Mouse (Mus musculus) stomach, embryonic 15.5 days (tissue): ENCODE measurements around the gene Hcar1. TPM values are rescaled to one million over a fixed set of nuclear protein-coding genes. Genes with fewer than 3 reads are reported as not detected.

Experiments used
- ATAC-seq: fragments of 200-750 bp; cut with Nextera tagmentation; 2 replicates; pipeline ENCODE4 v1.8.0; 2017; ENCODE audit warnings: low read depth, moderate number of reproducible peaks, moderate TSS enrichment; ENCODE audit not compliant: insufficient read depth, low FRiP score
- H3K27ac ChIP-seq: fragments of 300-500 bp; sonication (generic); 2 replicates; pipeline ENCODE4 v1.5.1; 2015; ENCODE audit warnings: mild to moderate bottlenecking, inconsistent platforms
- H3K27me3 ChIP-seq: fragments of 300-500 bp; sonication (generic); replicated peaks from 2 replicates; pipeline ENCODE4 v1.6.1; 2015; ENCODE audit warnings: inconsistent platforms
- H3K36me3 ChIP-seq: fragments of 300-500 bp; sonication (generic); 2 replicates; pipeline ENCODE4 v1.6.1; 2015; ENCODE audit warnings: inconsistent platforms
- H3K4me1 ChIP-seq: fragments of 300-500 bp; sonication (generic); 2 replicates; pipeline ENCODE4 v1.6.1; 2015; ENCODE audit warnings: inconsistent platforms
- H3K4me2 ChIP-seq: fragments of 300-500 bp; sonication (generic); 2 replicates; pipeline ENCODE4 v1.6.1; 2015; ENCODE audit warnings: mild to moderate bottlenecking, inconsistent platforms
- H3K4me3 ChIP-seq: fragments of 300-500 bp; sonication (generic); replicated peaks from 2 replicates; pipeline ENCODE4 v1.5.1; 2015; ENCODE audit warnings: inconsistent platforms
- H3K9ac ChIP-seq: fragments of 300-500 bp; sonication (generic); 2 replicates; pipeline ENCODE4 v1.6.1; 2015; ENCODE audit warnings: inconsistent platforms
- H3K9me3 ChIP-seq: fragments of 300-500 bp; sonication (generic); 2 replicates; pipeline ENCODE4 v1.6.1; 2016; ENCODE audit warnings: inconsistent platforms
- WGBS: fragments of 180-500 bp; shearing (Covaris S2); methylation state at CpG from one replicate; pipeline ENCODE4 v1.1.7; 2015; 5-methylcytosine and 5-hydroxymethylcytosine counted together
- polyA plus RNA-seq: library from polyadenylated mRNA; unstranded; fragments of >200 nt; fragmentation: Nextera tagmentation; extraction: Ambion mirVana; gene quantifications from 2 replicates; pipeline ENCODE4 v1.2.1, GENCODE M21; 2015

The Hcar1 gene
- polyA plus RNA-seq, 1 experiment from 2014 or later: 4.6 TPM

GRCm38 (mm10) chr5:123862374-123863350, 17.2 kb downstream of the Hcar1 start:
- 0 out of 2 replicates have a peak overlapping the region, but pooled peaks have one; percentile 0 for H3K4me3 ChIP-seq
- 60% methylated on average over 15 of the region's 15 CpGs for WGBS
- H3K36me3 ChIP-seq: no peaks in the 10 kb centered on the region
- ATAC-seq: no peak; the same call in 1 of the 2 replicates
- no peaks in the 10 kb centered on the region for H3K9me3 ChIP-seq
- H3K27me3 ChIP-seq: no peaks in the 10 kb centered on the region
- no peak overlapping the region for H3K4me2 ChIP-seq
- no peaks in the 10 kb centered on the region for H3K4me1 ChIP-seq
- H3K27ac ChIP-seq: peak overlapping the region; percentile 21
- H3K9ac ChIP-seq: no peak overlapping the region

- Histone ChIP-seq H3K4me3 (no peak overlapping the region), H3K36me3 (no peaks in the 10 kb centered on the region), H3K27ac (no peak overlapping the region), H3K9ac (no peak overlapping the region), H3K4me2 (no peak overlapping the region), H3K27me3 (no peaks in the 10 kb centered on the region), H3K9me3 (no peaks in the 10 kb centered on the region), H3K4me1 (peaks cover 5% of the 10 kb centered on the region)
- no peak for ATAC-seq
- 72% methylated on average over 11 of the region's 11 CpGs for WGBS
Measured at GRCm38 (mm10) chr5:123858798-123859197, 21.0 kb downstream of the Hcar1 start.

- Histone ChIP-seq H3K27me3 (no peaks in the 10 kb centered on the region), H3K9ac (no peak overlapping the region), H3K4me2 (peak overlapping the region; percentile 17; the same call in 1 of the 2 replicates), H3K4me3 (no peak overlapping the region), H3K4me1 (peaks cover 5% of the 10 kb centered on the region), H3K27ac (peak overlapping the region; percentile 49; the same call in 1 of the 2 replicates), H3K36me3 (no peaks in the 10 kb centered on the region), H3K9me3 (no peaks in the 10 kb centered on the region)
- 61% methylated on average over 9 of the region's 9 CpGs for WGBS
- peak; percentile 88 for ATAC-seq
Measured at GRCm38 (mm10) chr5:123854511-123854910, 25.3 kb downstream of the Hcar1 start.

GRCm38 (mm10) chr5:123853877-123854504, 25.8 kb downstream of the Hcar1 start:
- Histone ChIP-seq H3K9me3 (no peaks in the 10 kb centered on the region), H3K4me2 (peak overlapping the region; percentile 17; the same call in 1 of the 2 replicates), H3K9ac (no peak overlapping the region), H3K36me3 (no peaks in the 10 kb centered on the region), H3K4me3 (no peak overlapping the region), H3K27ac (peak overlapping the region; percentile 49; the same call in 1 of the 2 replicates), H3K27me3 (no peaks in the 10 kb centered on the region), H3K4me1 (peaks cover 5% of the 10 kb centered on the region)
- no peak for ATAC-seq
- 66% methylated on average over 11 of the region's 11 CpGs for WGBS

- Histone ChIP-seq H3K27me3 (no peaks in the 10 kb centered on the region), H3K27ac (no peak overlapping the region), H3K9ac (no peak overlapping the region), H3K4me2 (no peak overlapping the region), H3K36me3 (no peaks in the 10 kb centered on the region), H3K4me1 (peaks cover 5% of the 10 kb centered on the region), H3K4me3 (no peak overlapping the region), H3K9me3 (no peaks in the 10 kb centered on the region)
- WGBS: 32% methylated on average over 2 of the region's 2 CpGs
- no peak for ATAC-seq
Measured at GRCm38 (mm10) chr5:123851398-123851797, 28.4 kb downstream of the Hcar1 start.

GRCm38 (mm10) chr5:123844316-123844715, 35.5 kb downstream of the Hcar1 start:
- WGBS: 71% methylated on average over 14 of the region's 14 CpGs
- no peak overlapping the region for H3K4me2 ChIP-seq
- no peak for ATAC-seq

GRCm38 (mm10) chr5:123843816-123844215, 36.0 kb downstream of the Hcar1 start:
- H3K9ac ChIP-seq: no peak overlapping the region
- H3K36me3 ChIP-seq: no peaks in the 10 kb centered on the region
- no peak overlapping the region for H3K4me2 ChIP-seq
- 44% methylated on average over 4 of the region's 4 CpGs for WGBS
- no peaks in the 10 kb centered on the region for H3K9me3 ChIP-seq
- 0 out of 2 replicates have a peak, but pooled peaks cover 8% of the 10 kb centered on the region for H3K4me1 ChIP-seq
- H3K27me3 ChIP-seq: no peaks in the 10 kb centered on the region
- H3K4me3 ChIP-seq: no peak overlapping the region
- ATAC-seq: no peak
- peak overlapping the region; percentile 61 for H3K27ac ChIP-seq

More at GRCm38 (mm10) chr5:123844316-123844715, 35.5 kb downstream of the Hcar1 start:
- no peaks in the 10 kb centered on the region for H3K36me3 ChIP-seq
- H3K27me3 ChIP-seq: no peaks in the 10 kb centered on the region
- H3K4me1 ChIP-seq: 0 out of 2 replicates have a peak, but pooled peaks cover 8% of the 10 kb centered on the region
- H3K9me3 ChIP-seq: no peaks in the 10 kb centered on the region
- H3K27ac ChIP-seq: peak overlapping the region; percentile 61
- no peak overlapping the region for H3K9ac ChIP-seq
- no peak overlapping the region for H3K4me3 ChIP-seq

- H3K27ac ChIP-seq: no peak overlapping the region
- no peak overlapping the region for H3K4me2 ChIP-seq
- H3K27me3 ChIP-seq: no peaks in the 10 kb centered on the region
- no peaks in the 10 kb centered on the region for H3K36me3 ChIP-seq
- no peak for ATAC-seq
- WGBS: 66% methylated on average over 3 of the region's 3 CpGs
- no peak overlapping the region for H3K9ac ChIP-seq
- H3K4me1 ChIP-seq: 0 out of 2 replicates have a peak, but pooled peaks cover 12% of the 10 kb centered on the region
- H3K4me3 ChIP-seq: no peak overlapping the region
- H3K9me3 ChIP-seq: no peaks in the 10 kb centered on the region
Measured at GRCm38 (mm10) chr5:123842935-123843282, 36.9 kb downstream of the Hcar1 start.

GRCm38 (mm10) chr5:123842221-123842934, 37.4 kb downstream of the Hcar1 start:
- H3K4me2 ChIP-seq: no peak overlapping the region
- no peaks in the 10 kb centered on the region for H3K9me3 ChIP-seq
- no peak overlapping the region for H3K4me3 ChIP-seq
- no peak overlapping the region for H3K9ac ChIP-seq
- 0 out of 2 replicates have a peak, but pooled peaks cover 14% of the 10 kb centered on the region for H3K4me1 ChIP-seq
- H3K27me3 ChIP-seq: no peaks in the 10 kb centered on the region
- H3K36me3 ChIP-seq: no peaks in the 10 kb centered on the region
- 50% methylated on average over 11 of the region's 11 CpGs for WGBS
- peak; percentile 47; the same call in 1 of the 2 replicates for ATAC-seq
- H3K27ac ChIP-seq: peak overlapping the region; percentile 49

- Histone ChIP-seq H3K9ac (no peak overlapping the region), H3K4me2 (no peak overlapping the region), H3K36me3 (no peaks in the 10 kb centered on the region), H3K4me3 (no peak overlapping the region), H3K9me3 (no peaks in the 10 kb centered on the region), H3K27me3 (no peaks in the 10 kb centered on the region), H3K27ac (peak overlapping the region; percentile 21; the same call in 1 of the 2 replicates), H3K4me1 (0 out of 2 replicates have a peak, but pooled peaks cover 6% of the 10 kb centered on the region)
- no peak for ATAC-seq
- 40% methylated on average over 4 of the region's 4 CpGs for WGBS
Measured at GRCm38 (mm10) chr5:123837371-123837770, 42.4 kb downstream of the Hcar1 start.

- Histone ChIP-seq H3K27ac (no peak overlapping the region), H3K9me3 (no peaks in the 10 kb centered on the region), H3K9ac (no peak overlapping the region), H3K36me3 (no peaks in the 10 kb centered on the region), H3K27me3 (no peaks in the 10 kb centered on the region), H3K4me1 (0 out of 2 replicates have a peak, but pooled peaks cover 6% of the 10 kb centered on the region), H3K4me2 (no peak overlapping the region), H3K4me3 (no peak overlapping the region)
- WGBS: 74% methylated on average over 3 of the region's 3 CpGs
- ATAC-seq: no peak
Measured at GRCm38 (mm10) chr5:123834836-123835235, 45.0 kb downstream of the Hcar1 start.
